Mouse (Mus musculus): ENCODE results near the gene Casp8.
A peak's percentile ranks its signal among the peaks of the same experiment; 100 is the strongest.
"Not testable (repeated sequence)": the region's sequence is repeated elsewhere in the genome, so short reads cannot be mapped to it uniquely, and the experiment has no call there.

Gene Casp8

GRCm38 (mm10) chr1:58800644-58801043 lies 5.5 kb downstream of the Casp8 start:
- not testable (repeated sequence) for DNase-seq (ENCODE audit: low spot score in 2 of 2)

GRCm38 (mm10) chr1:58801558-58802285 lies 6.5 kb downstream of the Casp8 start:
- no peak for DNase-seq (ENCODE audit: low spot score in 2 of 2)

- no peak for DNase-seq (ENCODE audit: low spot score in 2 of 2)
Measured at GRCm38 (mm10) chr1:58802322-58803273, 7.4 kb downstream of the Casp8 start.

- DNase-seq (ENCODE audit: low spot score in 2 of 2): no peak
Measured at GRCm38 (mm10) chr1:58803531-58803930, 8.4 kb downstream of the Casp8 start.

GRCm38 (mm10) chr1:58806651-58807050 lies 11.5 kb downstream of the Casp8 start:
- DNase-seq (ENCODE audit: low spot score in 2 of 2): no peak

- no peak for DNase-seq (ENCODE audit: low spot score in 2 of 2)
Measured at GRCm38 (mm10) chr1:58826319-58826718, 31.1 kb downstream of the Casp8 start.

GRCm38 (mm10) chr1:58830741-58831140 lies 35.6 kb downstream of the Casp8 start:
- peak; percentile 20 to 38 for DNase-seq (ENCODE audit: low spot score in 2 of 2)

GRCm38 (mm10) chr1:58832198-58832597 lies 37.0 kb downstream of the Casp8 start:
- DNase-seq (ENCODE audit: low spot score in 2 of 2): no peak

GRCm38 (mm10) chr1:58856811-58857210 lies 61.6 kb downstream of the Casp8 start:
- not testable (repeated sequence) for DNase-seq (ENCODE audit: low spot score in 2 of 2)

- not testable (repeated sequence) for DNase-seq (ENCODE audit: low spot score in 2 of 2)
Measured at GRCm38 (mm10) chr1:58859131-58859530, 64.0 kb downstream of the Casp8 start.

GRCm38 (mm10) chr1:58859738-58860365 lies 64.7 kb downstream of the Casp8 start:
- DNase-seq (ENCODE audit: low spot score in 2 of 2): not testable (repeated sequence)

- not testable (repeated sequence) for DNase-seq (ENCODE audit: low spot score in 2 of 2)
Measured at GRCm38 (mm10) chr1:58860586-58860985, 65.4 kb downstream of the Casp8 start.

- not testable (repeated sequence) for DNase-seq (ENCODE audit: low spot score in 2 of 2)
Measured at GRCm38 (mm10) chr1:58876500-58876899, 81.3 kb downstream of the Casp8 start.

GRCm38 (mm10) chr1:58879291-58879690 lies 84.1 kb downstream of the Casp8 start:
- DNase-seq (ENCODE audit: low spot score in 2 of 2): not testable (repeated sequence)

GRCm38 (mm10) chr1:58883279-58883678 lies 88.1 kb downstream of the Casp8 start:
- DNase-seq (ENCODE audit: low spot score in 2 of 2): not testable (repeated sequence)

GRCm38 (mm10) chr1:58885646-58886045 lies 90.5 kb downstream of the Casp8 start:
- DNase-seq (ENCODE audit: low spot score in 2 of 2): no peak

GRCm38 (mm10) chr1:58889826-58890546 lies 94.8 kb downstream of the Casp8 start:
- no peak for DNase-seq (ENCODE audit: low spot score in 2 of 2)

- not testable (repeated sequence) for DNase-seq (ENCODE audit: low spot score in 2 of 2)
Measured at GRCm38 (mm10) chr1:58890697-58891290, 95.6 kb downstream of the Casp8 start.

- not testable (repeated sequence) for DNase-seq (ENCODE audit: low spot score in 2 of 2)
Measured at GRCm38 (mm10) chr1:58891481-58892170, 96.5 kb downstream of the Casp8 start.

GRCm38 (mm10) chr1:58892386-58892785 lies 97.2 kb downstream of the Casp8 start:
- not testable (repeated sequence) for DNase-seq (ENCODE audit: low spot score in 2 of 2)

Measured in right cerebral cortex, postnatal 36 days (tissue).